Mouse (Mus musculus): ENCODE results near the gene Cdc34. TPM values are rescaled to one million over a fixed set of nuclear protein-coding genes. Genes with fewer than 3 reads are reported as not detected.

Gene Cdc34
- polyA plus RNA-seq, 1 experiment from 2014 or later, result 151 TPM

DNA sequence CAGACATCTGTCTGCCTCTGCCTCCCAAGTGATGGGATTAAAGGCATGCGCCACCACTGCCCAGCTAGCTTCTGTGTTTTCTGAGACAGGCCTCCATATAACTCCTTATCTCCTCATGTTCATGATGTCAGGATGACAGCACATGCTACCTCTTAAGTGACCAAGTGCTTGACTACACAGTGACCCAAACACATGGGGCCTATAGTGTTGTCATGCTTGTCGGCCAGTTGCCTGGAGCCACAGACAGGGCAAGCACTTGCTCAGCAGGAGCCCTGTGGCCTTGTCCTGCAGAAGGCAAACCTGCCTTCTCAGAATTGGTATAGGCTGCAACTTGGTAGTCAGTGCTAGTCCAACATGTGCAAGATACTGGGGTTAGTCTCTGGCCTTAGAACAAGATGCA, 4.2 kb downstream of the Cdc34 start:
- WGBS, result 72% methylated on average over 2 of the region's 2 CpGs
- H3K36me3 ChIP-seq, result peaks cover 59% of the 10 kb centered on the region

DNA sequence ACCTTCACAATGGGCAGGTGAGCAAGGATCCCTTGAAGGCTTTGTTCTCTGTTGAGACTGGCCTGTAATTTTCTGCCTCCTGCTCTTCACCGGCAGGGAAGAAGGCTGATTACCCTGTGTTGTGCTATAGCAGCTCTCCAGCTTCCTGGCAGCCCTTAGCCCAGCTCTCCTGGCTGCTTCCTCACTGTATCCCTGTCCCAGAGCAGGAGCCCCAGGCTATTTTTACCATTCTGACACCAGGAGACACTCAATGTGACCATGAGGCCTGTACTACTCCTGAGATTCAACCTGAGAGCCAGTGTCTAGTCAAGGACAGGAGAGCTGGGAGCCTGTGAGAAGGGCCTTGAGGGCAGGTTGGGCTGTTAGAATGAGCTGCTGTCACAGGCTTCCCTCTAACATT, 4.7 kb downstream of the Cdc34 start:
- peak overlapping the region; percentile 8 for H3K4me2 ChIP-seq
- H3K27me3 ChIP-seq (replicated peaks), result no peaks in the 10 kb centered on the region
- H3K4me3 ChIP-seq, result no peak overlapping the region
- peak overlapping the region; percentile 45 for H3K9ac ChIP-seq
- no peak for ATAC-seq (ENCODE audit: insufficient number of reproducible peaks, low FRiP score)
- H3K9me3 ChIP-seq (replicated peaks), result no peaks in the 10 kb centered on the region
- H3K36me3 ChIP-seq, result peaks cover 59% of the 10 kb centered on the region
- WGBS, result 58% methylated on average over 1 of the region's 1 CpGs
- H3K27ac ChIP-seq (ENCODE audit: poor library complexity, severe bottlenecking), result peak overlapping the region; percentile 81
- peaks cover 47% of the 10 kb centered on the region for H3K4me1 ChIP-seq (replicated peaks)

More for the DNA sequence above, 4.2 kb downstream of the Cdc34 start:
- H3K9ac ChIP-seq, result peak overlapping the region; percentile 45
- H3K9me3 ChIP-seq (replicated peaks), result no peaks in the 10 kb centered on the region
- ATAC-seq (ENCODE audit: insufficient number of reproducible peaks, low FRiP score), result no peak
- H3K4me1 ChIP-seq (replicated peaks), result peaks cover 48% of the 10 kb centered on the region
- H3K4me3 ChIP-seq, result no peak overlapping the region
- peak overlapping the region; percentile 81 for H3K27ac ChIP-seq (ENCODE audit: poor library complexity, severe bottlenecking)
- no peaks in the 10 kb centered on the region for H3K27me3 ChIP-seq (replicated peaks)
- H3K4me2 ChIP-seq, result no peak overlapping the region

DNA sequence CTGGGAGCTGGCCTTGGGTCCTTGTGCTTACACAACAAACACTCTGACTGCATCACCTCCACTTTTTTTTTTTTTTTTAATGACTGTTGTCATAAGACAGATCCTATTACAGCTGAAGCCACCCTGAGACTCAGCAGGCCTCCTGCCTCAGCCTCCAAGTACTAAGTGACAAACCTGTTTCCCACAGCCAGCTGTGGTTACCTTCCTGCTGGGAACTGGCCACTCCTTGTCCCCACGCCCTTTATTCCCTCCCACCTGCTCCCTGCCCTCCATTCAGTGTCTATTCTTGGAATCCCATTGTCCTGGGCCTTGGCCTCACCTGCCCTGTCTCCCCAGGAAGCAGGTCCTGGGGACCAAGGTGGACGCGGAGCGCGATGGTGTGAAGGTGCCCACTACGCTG, 5.5 kb downstream of the Cdc34 start:
- peaks cover 4% of the 10 kb centered on the region for H3K9me3 ChIP-seq (replicated peaks)
- H3K27ac ChIP-seq (ENCODE audit: poor library complexity, severe bottlenecking), result peak overlapping the region; percentile 81; the same call in 1 of the 2 replicates
- peaks cover 62% of the 10 kb centered on the region for H3K36me3 ChIP-seq
- H3K9ac ChIP-seq, result no peak overlapping the region
- WGBS, result 98% methylated on average over 6 of the region's 6 CpGs
- H3K27me3 ChIP-seq (replicated peaks), result no peaks in the 10 kb centered on the region
- no peak for ATAC-seq (ENCODE audit: insufficient number of reproducible peaks, low FRiP score)
- peaks cover 47% of the 10 kb centered on the region for H3K4me1 ChIP-seq (replicated peaks)
- H3K4me2 ChIP-seq, result no peak overlapping the region
- no peak overlapping the region for H3K4me3 ChIP-seq

DNA sequence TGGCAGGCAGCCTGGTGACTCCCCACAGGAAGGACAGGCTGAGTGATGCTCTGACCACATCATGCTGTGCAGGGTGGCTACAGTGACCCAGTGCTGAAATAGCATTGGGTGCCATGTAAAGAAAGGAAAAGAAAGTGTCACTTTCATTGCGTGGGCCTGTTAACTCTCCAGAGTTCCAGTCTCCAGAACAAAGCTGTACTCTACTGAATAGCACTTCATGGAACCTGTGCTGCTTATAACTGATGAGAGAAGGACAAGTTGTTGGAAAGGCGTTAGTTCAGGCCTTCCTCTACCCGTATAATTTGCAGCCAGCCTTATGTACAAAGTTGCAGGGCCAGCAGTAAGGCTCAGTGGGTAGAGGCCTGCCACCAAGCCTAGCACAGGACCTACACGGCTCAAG, 6.7 kb downstream of the Cdc34 start, which contains the start of gene Gzmm:
Gene Gzmm, plus strand, starts transcription at position 301 of the 400 bp plus-strand sequence.
- H3K27me3 ChIP-seq (replicated peaks), result no peaks in the 10 kb centered on the region
- H3K9me3 ChIP-seq (replicated peaks), result peaks cover 4% of the 10 kb centered on the region
- ATAC-seq (ENCODE audit: insufficient number of reproducible peaks, low FRiP score), result no peak
- no peak within 1 kb of the TSS for H3K4me3 ChIP-seq
- H3K9ac ChIP-seq, result no peak within 1 kb of the TSS
- H3K4me2 ChIP-seq, result no peak within 1 kb of the TSS
- peaks cover 38% of the 10 kb centered on the region for H3K4me1 ChIP-seq (replicated peaks)
- no peak within 1 kb of the TSS for H3K27ac ChIP-seq (ENCODE audit: poor library complexity, severe bottlenecking)
- H3K36me3 ChIP-seq, result peaks cover 60% of the 10 kb centered on the region
- 79% methylated on average over 4 of the region's 4 CpGs for WGBS

DNA sequence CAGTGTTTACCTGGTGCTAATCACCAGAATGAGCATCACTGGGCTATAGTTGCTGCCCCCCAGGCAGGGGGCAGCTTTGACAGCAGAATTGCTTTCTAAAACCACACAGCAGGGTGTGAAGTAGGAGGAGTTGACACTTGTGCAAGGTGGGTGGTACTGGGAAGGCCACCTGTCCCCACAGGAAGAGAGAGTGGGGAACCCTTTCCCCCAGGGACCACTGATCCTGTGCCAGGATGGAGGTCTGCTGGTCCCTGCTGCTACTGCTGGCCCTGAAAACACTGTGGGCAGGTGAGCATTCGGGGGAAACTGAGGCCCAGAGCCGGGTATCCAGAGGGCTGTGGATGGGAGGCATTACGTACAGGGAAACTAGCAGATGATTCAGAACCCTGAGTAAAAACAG, 7.2 kb downstream of the Cdc34 start:
- H3K36me3 ChIP-seq, result peaks cover 55% of the 10 kb centered on the region
- no peak overlapping the region for H3K9ac ChIP-seq
- WGBS, result 78% methylated on average over 3 of the region's 3 CpGs
- H3K9me3 ChIP-seq (replicated peaks), result peaks cover 4% of the 10 kb centered on the region
- ATAC-seq (ENCODE audit: insufficient number of reproducible peaks, low FRiP score), result no peak
- H3K4me1 ChIP-seq (replicated peaks), result peaks cover 34% of the 10 kb centered on the region
- no peak overlapping the region for H3K27ac ChIP-seq (ENCODE audit: poor library complexity, severe bottlenecking)
- H3K27me3 ChIP-seq (replicated peaks), result no peaks in the 10 kb centered on the region
- H3K4me3 ChIP-seq, result no peak overlapping the region
- no peak overlapping the region for H3K4me2 ChIP-seq

DNA sequence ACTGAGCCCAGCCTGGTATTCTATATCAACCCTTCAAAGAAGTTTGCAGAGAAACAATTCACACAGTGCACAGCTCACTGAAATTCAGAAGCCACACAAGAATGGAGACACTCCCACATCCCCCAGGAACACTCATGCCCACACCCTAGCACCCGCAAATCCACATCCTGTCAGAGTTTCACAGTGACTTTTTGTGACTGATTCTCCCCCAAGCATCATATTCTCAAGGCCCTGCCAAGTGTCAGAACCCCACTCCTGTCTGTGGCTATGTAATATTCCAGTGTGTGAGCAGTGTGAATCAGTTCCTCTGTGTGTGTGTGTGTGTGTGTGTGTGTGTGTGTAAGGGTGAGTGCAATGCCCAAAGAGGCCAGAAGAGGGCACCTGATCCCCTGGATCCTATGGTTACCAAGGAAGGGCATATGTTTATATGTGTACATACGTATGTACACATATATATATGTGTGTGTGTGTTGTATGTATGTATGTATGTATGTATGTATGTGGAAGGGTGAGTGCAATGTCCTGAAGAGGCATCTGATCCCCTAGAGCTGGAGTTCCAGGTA, 10.1 kb downstream of the Cdc34 start:
- Histone ChIP-seq H3K9ac (no peak overlapping the region), H3K4me2 (no peak overlapping the region), H3K27me3 (replicated peaks) (no peaks in the 10 kb centered on the region), H3K4me3 (no peak overlapping the region), H3K9me3 (replicated peaks) (peaks cover 4% of the 10 kb centered on the region), H3K27ac (ENCODE audit: poor library complexity, severe bottlenecking) (no peak overlapping the region), H3K4me1 (replicated peaks) (peaks cover 28% of the 10 kb centered on the region), H3K36me3 (peaks cover 27% of the 10 kb centered on the region)
- no peak for ATAC-seq (ENCODE audit: insufficient number of reproducible peaks, low FRiP score)
- 96% methylated on average over 2 of the region's 2 CpGs for WGBS

DNA sequence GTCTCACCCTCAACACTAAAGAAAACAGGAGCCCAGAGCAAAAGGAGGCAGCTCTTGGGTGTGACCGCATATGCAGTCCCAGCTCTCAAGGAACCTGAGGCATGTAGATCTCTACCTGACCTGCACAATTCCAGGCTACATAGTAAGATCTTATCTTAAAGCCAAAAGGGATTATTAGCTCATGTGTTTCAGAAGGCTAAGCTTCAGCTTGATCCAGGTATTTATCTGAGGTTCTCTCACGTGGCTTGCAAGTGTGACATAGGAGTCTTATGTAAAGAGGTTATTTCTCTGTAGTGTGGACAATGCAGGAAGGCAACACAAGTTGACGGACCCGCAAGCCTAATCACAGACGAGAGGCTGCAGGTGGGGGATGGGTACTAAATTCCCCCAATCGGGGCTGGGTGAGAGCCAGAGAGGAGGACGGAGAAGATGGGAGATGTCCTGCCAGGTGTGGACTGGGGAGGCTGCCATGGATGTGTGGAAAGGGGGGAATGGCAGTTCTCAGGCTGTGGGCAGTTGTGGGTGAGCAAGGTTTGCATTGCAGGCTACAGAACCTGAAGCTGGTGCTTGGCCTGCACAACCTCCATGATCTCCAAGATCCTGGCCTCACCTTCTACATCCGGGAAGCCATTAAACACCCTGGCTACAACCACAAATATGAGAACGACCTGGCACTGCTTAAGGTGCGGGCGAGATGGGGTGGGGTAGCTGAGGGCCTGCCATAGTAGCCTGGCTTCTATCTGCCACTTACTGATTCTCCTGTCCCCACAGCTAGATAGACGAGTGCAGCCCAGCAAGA, 11.8 kb downstream of the Cdc34 start:
- no peak for ATAC-seq (ENCODE audit: insufficient number of reproducible peaks, low FRiP score)
- peaks cover 9% of the 10 kb centered on the region for H3K36me3 ChIP-seq
- H3K9ac ChIP-seq, result no peak overlapping the region
- 69% methylated on average over 12 of the region's 12 CpGs for WGBS
- peaks cover 4% of the 10 kb centered on the region for H3K9me3 ChIP-seq (replicated peaks)
- H3K4me2 ChIP-seq, result no peak overlapping the region
- no peaks in the 10 kb centered on the region for H3K27me3 ChIP-seq (replicated peaks)
- H3K27ac ChIP-seq (ENCODE audit: poor library complexity, severe bottlenecking), result no peak overlapping the region
- H3K4me3 ChIP-seq, result no peak overlapping the region
- H3K4me1 ChIP-seq (replicated peaks), result peaks cover 21% of the 10 kb centered on the region

DNA sequence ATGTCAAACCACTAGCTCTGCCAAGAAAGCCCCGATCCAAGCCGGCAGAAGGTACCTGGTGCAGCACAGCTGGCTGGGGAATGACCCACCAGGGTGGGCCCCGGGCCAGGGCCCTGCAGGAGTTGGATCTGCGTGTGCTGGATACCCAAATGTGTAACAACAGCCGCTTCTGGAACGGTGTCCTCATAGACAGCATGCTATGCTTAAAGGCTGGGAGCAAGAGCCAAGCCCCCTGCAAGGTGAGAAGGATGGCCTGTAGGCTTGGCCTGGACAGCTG, 12.3 kb downstream of the Cdc34 start:
- no peak overlapping the region for H3K27ac ChIP-seq (ENCODE audit: poor library complexity, severe bottlenecking)
- 0 out of 2 replicates have a peak overlapping the region, but pooled peaks have one; percentile 10 for H3K9ac ChIP-seq
- H3K9me3 ChIP-seq (replicated peaks), result peaks cover 4% of the 10 kb centered on the region

DNA sequence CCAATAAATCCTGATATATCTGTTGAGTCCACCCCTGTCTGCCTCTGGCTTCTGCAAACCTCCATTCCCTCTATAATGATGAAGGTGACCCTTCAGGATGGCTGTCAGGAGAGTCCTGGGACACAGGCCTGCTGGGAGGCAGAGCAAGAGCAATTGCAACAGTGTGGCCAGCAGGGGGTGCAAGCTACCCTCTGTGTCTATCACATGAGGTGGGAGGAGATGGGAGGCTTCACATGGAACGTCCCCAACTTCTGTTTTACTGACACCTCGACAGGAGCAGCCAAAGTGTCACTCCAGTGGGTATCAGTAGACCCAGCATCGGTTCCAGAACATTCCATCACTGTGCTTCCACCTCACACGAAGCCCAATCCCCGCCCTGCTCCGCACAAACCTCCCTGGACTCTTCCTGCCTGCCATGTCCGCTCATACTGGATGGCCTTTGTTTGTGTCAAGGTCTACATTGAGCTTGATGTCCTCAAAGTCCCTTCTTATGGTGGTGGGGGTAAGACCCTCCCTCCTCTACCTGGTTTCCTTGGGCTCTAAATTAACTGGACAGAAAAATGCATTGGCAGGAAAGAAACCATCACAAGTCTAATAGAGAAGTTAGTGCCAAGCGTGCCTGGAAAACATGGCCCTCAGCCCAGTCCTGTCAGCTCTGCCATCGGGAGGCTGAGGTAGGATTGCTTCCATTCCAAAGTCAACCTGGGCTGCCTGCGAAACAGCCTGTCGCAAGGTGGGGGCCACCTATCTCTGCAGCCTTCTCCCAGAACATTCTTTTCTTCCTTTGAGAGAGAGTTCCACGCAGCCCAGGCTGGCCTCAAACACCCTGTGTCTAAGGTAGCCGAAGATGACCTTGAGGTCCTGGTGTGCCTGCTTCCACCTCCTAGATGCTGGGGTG, 13.5 kb downstream of the Cdc34 start:
- 57% methylated on average over 13 of the region's 13 CpGs for WGBS
- Histone ChIP-seq H3K4me1 (replicated peaks) (peaks cover 22% of the 10 kb centered on the region), H3K36me3 (0 out of 2 replicates have a peak, but pooled peaks cover 3% of the 10 kb centered on the region), H3K9me3 (replicated peaks) (peaks cover 4% of the 10 kb centered on the region), H3K9ac (no peak overlapping the region), H3K27ac (ENCODE audit: poor library complexity, severe bottlenecking) (peak overlapping the region; percentile 79), H3K4me2 (peak overlapping the region; percentile 22; the same call in 1 of the 2 replicates), H3K4me3 (no peak overlapping the region), H3K27me3 (replicated peaks) (no peaks in the 10 kb centered on the region)
- 0 out of 2 replicates have a peak, but pooled peaks have one; percentile 20 for ATAC-seq (ENCODE audit: insufficient number of reproducible peaks, low FRiP score)

More for the DNA sequence above, 12.3 kb downstream of the Cdc34 start:
- H3K27me3 ChIP-seq (replicated peaks), result no peaks in the 10 kb centered on the region
- H3K4me2 ChIP-seq, result no peak overlapping the region
- WGBS, result 81% methylated on average over 6 of the region's 6 CpGs
- H3K36me3 ChIP-seq, result peaks cover 4% of the 10 kb centered on the region
- ATAC-seq (ENCODE audit: insufficient number of reproducible peaks, low FRiP score), result no peak
- peaks cover 21% of the 10 kb centered on the region for H3K4me1 ChIP-seq (replicated peaks)
- H3K4me3 ChIP-seq, result no peak overlapping the region

DNA sequence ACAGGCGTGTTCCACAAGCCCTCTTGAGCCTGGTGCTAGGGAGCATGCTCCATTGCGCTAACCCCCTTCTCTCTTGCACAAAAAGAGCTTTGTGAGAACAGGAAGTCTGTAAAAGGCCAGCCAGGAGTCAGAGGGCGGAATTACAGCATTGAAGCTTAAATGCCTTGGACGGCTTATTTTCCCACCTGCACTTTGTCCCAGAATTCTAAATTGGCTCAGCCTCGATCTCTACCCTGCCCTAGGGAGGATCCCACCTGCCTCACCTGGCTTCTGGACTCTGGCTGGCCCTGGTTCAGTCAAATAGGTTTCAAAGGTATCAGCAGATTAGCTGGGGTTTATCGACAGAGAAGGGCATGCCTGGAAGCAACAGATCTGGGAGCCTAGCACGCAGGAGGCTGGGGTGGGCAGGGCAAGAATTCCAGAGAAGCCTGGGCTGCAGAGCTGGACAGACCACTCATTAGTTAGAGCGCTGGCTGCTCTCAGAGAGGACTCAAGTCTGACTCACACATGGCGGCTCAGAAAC, 14.2 kb downstream of the Cdc34 start:
- peaks cover 29% of the 10 kb centered on the region for H3K4me1 ChIP-seq (replicated peaks)
- 0 out of 2 replicates have a peak, but pooled peaks cover 3% of the 10 kb centered on the region for H3K36me3 ChIP-seq
- H3K9me3 ChIP-seq (replicated peaks), result peaks cover 4% of the 10 kb centered on the region
- peak overlapping the region; percentile 11; the same call in 1 of the 2 replicates for H3K9ac ChIP-seq
- H3K4me2 ChIP-seq, result peak overlapping the region; percentile 22
- ATAC-seq (ENCODE audit: insufficient number of reproducible peaks, low FRiP score), result no peak; the same call in 1 of the 2 replicates
- peak overlapping the region; percentile 79 for H3K27ac ChIP-seq (ENCODE audit: poor library complexity, severe bottlenecking)
- 31% methylated on average over 9 of the region's 9 CpGs for WGBS
- no peak overlapping the region for H3K4me3 ChIP-seq
- no peaks in the 10 kb centered on the region for H3K27me3 ChIP-seq (replicated peaks)

DNA sequence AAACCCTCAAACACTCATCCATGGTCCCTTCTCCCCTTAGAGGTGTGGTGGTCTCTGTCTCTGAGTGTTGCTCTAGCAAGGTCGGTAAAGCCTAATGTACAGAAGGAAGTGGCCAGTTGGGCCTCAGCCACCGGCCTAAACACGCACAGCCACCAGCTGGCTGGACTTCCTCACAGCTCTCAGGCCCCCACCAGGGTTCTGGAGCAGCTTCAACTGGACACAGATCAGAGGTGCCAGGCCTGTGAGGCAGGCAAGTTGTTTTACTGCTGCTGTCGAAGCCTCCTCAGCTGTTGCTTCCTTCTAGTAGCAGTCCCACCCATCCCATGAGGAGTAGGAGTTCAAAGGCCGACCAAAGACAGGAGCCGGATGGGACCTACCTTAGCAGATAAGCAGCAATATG, 15.9 kb downstream of the Cdc34 start:
- H3K27me3 ChIP-seq (replicated peaks), result no peaks in the 10 kb centered on the region
- H3K4me1 ChIP-seq (replicated peaks), result peaks cover 38% of the 10 kb centered on the region
- no peaks in the 10 kb centered on the region for H3K9me3 ChIP-seq (replicated peaks)
- ATAC-seq (ENCODE audit: insufficient number of reproducible peaks, low FRiP score), result no peak
- 76% methylated on average over 6 of the region's 6 CpGs for WGBS
- no peak overlapping the region for H3K9ac ChIP-seq
- no peak overlapping the region for H3K4me3 ChIP-seq
- no peak overlapping the region for H3K27ac ChIP-seq (ENCODE audit: poor library complexity, severe bottlenecking)
- no peak overlapping the region for H3K4me2 ChIP-seq
- H3K36me3 ChIP-seq, result no peaks in the 10 kb centered on the region

Measured in heart, embryonic 12.5 days (tissue).